ENCODE assay signal across 19 mouse cellular contexts in genomic region chr19:50872144-50872543, GRCm38 (mm10).
DNase-seq lines count a peak whose midpoint lies in the region; ATAC-seq and TF ChIP-seq lines count a peak whose summit lies in the region.
"Had no signal": no experiment of that assay in that cellular context is flagged by ENCODE, and none has a peak within 500 bp of the region (broad histone marks: within the 10 kb centered on the region; RNA-seq: fewer than 3 reads in every experiment).

No protein-coding gene starts in this region.

- no peak overlapping the region for H3K27ac ChIP-seq in forebrain, embryonic 16.5 days (ENCODE audit: low read length)
- H3K27ac ChIP-seq in forebrain, embryonic 15.5 days (replicated peaks) = no peak overlapping the region
- no peak overlapping the region for H3K27ac ChIP-seq in midbrain, postnatal 0 days (ENCODE audit: low read depth, low read length)
- no peak overlapping the region for H3K27ac ChIP-seq in midbrain, embryonic 13.5 days
- H3K27ac ChIP-seq: heart, embryonic 10.5 days had no signal

- WGBS in forebrain, embryonic 16.5 days = 55% methylated on average over 2 of the region's 2 CpGs
- WGBS in forebrain, embryonic 15.5 days = 51% methylated on average over 2 of the region's 2 CpGs
- WGBS in midbrain, postnatal 0 days = 46% methylated on average over 2 of the region's 2 CpGs
- WGBS in midbrain, embryonic 13.5 days = 58% methylated on average over 2 of the region's 2 CpGs

- peak; percentile 31; the same call in 1 of the 2 replicates for ATAC-seq in forebrain, embryonic 16.5 days
- ATAC-seq in forebrain, embryonic 15.5 days (replicated peaks) = no peak
- ATAC-seq in midbrain, postnatal 0 days (ENCODE audit: low FRiP score) = no peak
- no peak for ATAC-seq in midbrain, embryonic 13.5 days
- ATAC-seq: inflammation-experienced regulatory T-cells, adult 6 months; midbrain, embryonic 16.5 days had no signal

- no peak overlapping the region for H3K4me3 ChIP-seq in forebrain, embryonic 16.5 days (replicated peaks; ENCODE audit: low read length)
- no peak overlapping the region for H3K4me3 ChIP-seq in forebrain, embryonic 15.5 days
- H3K4me3 ChIP-seq in midbrain, postnatal 0 days (ENCODE audit: low read depth, low read length) = no peak overlapping the region
- no peak overlapping the region for H3K4me3 ChIP-seq in midbrain, embryonic 13.5 days (replicated peaks)
- H3K4me3 ChIP-seq: heart, embryonic 10.5 days had no signal

- no peak for TF ChIP-seq CTCF in midbrain, postnatal 0 days (IDR thresholded peaks at IDR 0.05)

- intact Hi-C loops in heart, postnatal 10 days (cut with DNase I) = no loop called here
- intact Hi-C loops in heart, postnatal 25 days (cut with DNase I) = no loop called here
- intact Hi-C loops in gastrocnemius, postnatal 14 days (cut with DNase I; ENCODE audit: low total_unique reads) = no loop called here

- no peaks in the 10 kb centered on the region for H3K36me3 ChIP-seq in forebrain, embryonic 16.5 days (ENCODE audit: control insufficient read depth, insufficient read depth)
- no peaks in the 10 kb centered on the region for H3K36me3 ChIP-seq in forebrain, embryonic 15.5 days
- no peaks in the 10 kb centered on the region for H3K36me3 ChIP-seq in midbrain, postnatal 0 days (ENCODE audit: insufficient read depth, low read length)
- H3K36me3 ChIP-seq in midbrain, embryonic 13.5 days = no peaks in the 10 kb centered on the region
- H3K36me3 ChIP-seq: heart, embryonic 10.5 days had no signal

- peak; percentile 1 to 6 for DNase-seq in heart, postnatal 10 days
- DNase-seq in heart, postnatal 25 days (ENCODE audit: low spot score) = no peak
- DNase-seq in midbrain, postnatal 0 days (ENCODE audit: low spot score) = peak; percentile 21
- peak; percentile 22 for DNase-seq in fibroblast of lung, adult 2 months (ENCODE audit: low read depth)
- DNase-seq in gastrocnemius, postnatal 14 days = no peak
- DNase-seq: adrenal gland, adult 8-10 months; cerebellum, adult 11 months; gastrocnemius, postnatal 36 days; kidney, adult 2 months; kidney, postnatal 25 days; liver; retina, postnatal 1 day; thymus, postnatal 25 days had no signal

- H3K9ac ChIP-seq in forebrain, embryonic 16.5 days (replicated peaks; ENCODE audit: low read depth, low read length) = no peak overlapping the region
- no peak overlapping the region for H3K9ac ChIP-seq in forebrain, embryonic 15.5 days (replicated peaks)
- H3K9ac ChIP-seq in midbrain, postnatal 0 days (replicated peaks; ENCODE audit: low read length, poor library complexity, severe bottlenecking) = no peak overlapping the region
- H3K9ac ChIP-seq in midbrain, embryonic 13.5 days (replicated peaks) = no peak overlapping the region

- no peaks in the 10 kb centered on the region for H3K27me3 ChIP-seq in forebrain, embryonic 16.5 days (replicated peaks; ENCODE audit: control insufficient read depth, insufficient read depth, low read length)
- no peaks in the 10 kb centered on the region for H3K27me3 ChIP-seq in forebrain, embryonic 15.5 days
- H3K27me3 ChIP-seq in midbrain, postnatal 0 days (ENCODE audit: insufficient read depth, low read length) = no peaks in the 10 kb centered on the region
- H3K27me3 ChIP-seq in midbrain, embryonic 13.5 days = no peaks in the 10 kb centered on the region

- no peak overlapping the region for H3K4me2 ChIP-seq in forebrain, embryonic 16.5 days (ENCODE audit: low read length)
- H3K4me2 ChIP-seq in forebrain, embryonic 15.5 days (replicated peaks) = no peak overlapping the region
- no peak overlapping the region for H3K4me2 ChIP-seq in midbrain, postnatal 0 days (ENCODE audit: low read depth, low read length, poor library complexity, severe bottlenecking)
- H3K4me2 ChIP-seq in midbrain, embryonic 13.5 days (replicated peaks) = no peak overlapping the region

- no peaks in the 10 kb centered on the region for H3K4me1 ChIP-seq in forebrain, embryonic 16.5 days (replicated peaks; ENCODE audit: control insufficient read depth, insufficient read depth, low read length)
- H3K4me1 ChIP-seq in forebrain, embryonic 15.5 days = no peaks in the 10 kb centered on the region
- H3K4me1 ChIP-seq in midbrain, postnatal 0 days (ENCODE audit: insufficient read depth, low read length) = no peaks in the 10 kb centered on the region
- H3K4me1 ChIP-seq in midbrain, embryonic 13.5 days (replicated peaks) = no peaks in the 10 kb centered on the region
- H3K4me1 ChIP-seq: heart, embryonic 10.5 days had no signal

- H3K9me3 ChIP-seq in forebrain, embryonic 16.5 days (ENCODE audit: control insufficient read depth, low read length) = no peaks in the 10 kb centered on the region
- no peaks in the 10 kb centered on the region for H3K9me3 ChIP-seq in forebrain, embryonic 15.5 days
- no peaks in the 10 kb centered on the region for H3K9me3 ChIP-seq in midbrain, postnatal 0 days (ENCODE audit: low read length)
- no peaks in the 10 kb centered on the region for H3K9me3 ChIP-seq in midbrain, embryonic 13.5 days
- H3K9me3 ChIP-seq: heart, embryonic 10.5 days had no signal

Comparison
In these comparisons a context has a peak if more than half of its experiments do, and no peak if none do; other contexts are left out.
1. DNase-seq: peak in heart, postnatal 10 days (2 of 2), midbrain, postnatal 0 days (single experiment) and fibroblast of lung, adult 2 months (single experiment); none in heart, postnatal 25 days (single experiment) and gastrocnemius, postnatal 14 days (single experiment).